Mouse (Mus musculus) mouse embryonic stem cell (cell line): Measurements from ENCODE around the gene Slc3a2.

Experiments
- in situ Hi-C, 2 experiments: fragments of 300-500 bp; cut with MboI; formaldehyde crosslinking; loops; 1 replicate in 1 of 2; 3 replicates in 1 of 2; pipeline ENCODE4 v1.14.3; 2019 to 2020; ENCODE audit warnings: low sequenced_read_pairs in 2 of 2, low pct_unique_long_range_greater_than_20kb in 1 of 2, mixed read lengths in 1 of 2; ENCODE audit not compliant: unreplicated experiment in 1 of 2

Slc3a2 gene

GRCm38 (mm10) chr19:8683627-8684026 is 39.5 kb downstream of the Slc3a2 start:
- in situ Hi-C loops, result no loop called here

- in situ Hi-C loops, result no loop called here
These were observed 40.2 kb downstream of the Slc3a2 start for GRCm38 (mm10) chr19:8682996-8683395.

DNA sequence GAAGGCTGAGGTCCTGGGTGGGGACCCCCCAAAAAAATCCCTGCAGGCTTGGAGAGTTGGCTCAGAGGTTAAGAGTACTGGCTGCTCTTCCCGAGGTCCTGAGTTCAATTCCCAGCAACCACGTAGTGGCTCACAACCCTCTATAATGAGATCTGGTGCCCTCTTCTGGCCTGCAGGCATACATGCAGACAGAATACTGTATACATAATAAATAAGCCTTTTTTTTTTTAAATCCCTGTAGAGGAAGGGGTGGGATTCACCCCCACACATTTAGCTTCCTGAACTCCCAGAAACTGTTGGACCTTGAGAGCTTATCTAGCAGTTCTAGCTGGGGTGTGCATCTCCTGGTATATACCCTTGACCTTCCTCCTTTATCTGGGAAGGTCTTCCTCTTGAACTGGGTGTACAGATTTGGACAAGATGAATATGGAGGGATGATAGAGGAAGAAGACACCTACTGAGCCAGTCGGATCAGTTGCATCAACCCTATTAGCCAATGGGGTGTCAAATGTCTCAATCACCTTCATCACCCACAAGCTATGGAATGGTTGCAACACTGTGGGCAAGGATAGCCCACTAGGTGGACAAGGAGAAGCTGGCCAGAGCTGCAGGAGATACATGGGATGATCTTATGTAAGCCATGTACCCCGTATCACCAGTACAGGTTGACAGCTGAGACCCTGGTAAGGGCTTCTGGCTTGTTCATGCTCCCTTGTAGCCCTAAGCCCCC is 41.4 kb downstream of the Slc3a2 start:
- in situ Hi-C loops, result no loop called here

- in situ Hi-C loops, result loop anchor here in 1 of 2 experiments (5.0 kb wide), 1 partner anchor 102 kb away; no protein-coding TSS in a partner anchor
These were observed 44.0 kb downstream of the Slc3a2 start for GRCm38 (mm10) chr19:8679031-8679779.

- in situ Hi-C loops, result no loop called here
These were observed 49.7 kb downstream of the Slc3a2 start for GRCm38 (mm10) chr19:8673336-8674063.

DNA sequence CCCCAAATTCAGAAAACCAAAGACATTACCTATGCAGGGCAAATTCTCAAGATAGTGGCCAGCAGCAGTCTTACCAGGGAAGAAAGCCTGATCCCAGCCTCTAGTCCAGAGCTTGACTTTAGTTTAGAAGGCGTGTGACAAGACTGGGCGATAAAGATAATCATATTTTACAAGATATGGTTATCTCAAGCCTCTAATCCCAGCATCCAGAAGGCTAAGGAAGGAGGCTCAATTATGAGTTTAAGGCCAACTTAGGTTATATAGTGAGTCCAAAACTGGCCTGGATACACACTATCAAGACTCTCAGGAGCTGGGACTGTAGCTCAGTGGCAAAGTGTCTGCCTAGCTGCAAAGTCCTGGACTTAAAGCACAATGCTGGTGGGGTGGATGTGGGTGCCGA is 50.3 kb downstream of the Slc3a2 start:
- in situ Hi-C loops, result no loop called here

DNA sequence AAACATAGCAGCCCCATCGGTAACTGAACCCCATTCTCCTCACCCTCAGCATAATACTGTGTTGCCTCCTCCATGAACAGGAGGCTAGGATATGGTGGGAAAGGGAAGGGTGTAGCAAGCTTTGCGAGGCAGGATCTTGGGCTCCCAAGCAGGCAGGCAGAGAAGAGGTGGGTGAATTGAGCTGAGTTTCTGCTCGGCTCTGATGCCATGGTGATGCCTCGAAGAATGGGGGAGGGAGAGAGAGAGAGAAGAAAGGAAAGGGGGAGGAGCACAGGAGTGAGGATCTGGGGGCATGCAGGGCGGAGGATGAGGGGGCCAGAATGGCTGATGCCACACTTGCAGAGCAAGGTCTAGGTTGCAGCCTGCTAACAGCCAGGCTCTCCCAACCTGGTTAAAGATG is 57.4 kb downstream of the Slc3a2 start:
- in situ Hi-C loops, result no loop called here

DNA sequence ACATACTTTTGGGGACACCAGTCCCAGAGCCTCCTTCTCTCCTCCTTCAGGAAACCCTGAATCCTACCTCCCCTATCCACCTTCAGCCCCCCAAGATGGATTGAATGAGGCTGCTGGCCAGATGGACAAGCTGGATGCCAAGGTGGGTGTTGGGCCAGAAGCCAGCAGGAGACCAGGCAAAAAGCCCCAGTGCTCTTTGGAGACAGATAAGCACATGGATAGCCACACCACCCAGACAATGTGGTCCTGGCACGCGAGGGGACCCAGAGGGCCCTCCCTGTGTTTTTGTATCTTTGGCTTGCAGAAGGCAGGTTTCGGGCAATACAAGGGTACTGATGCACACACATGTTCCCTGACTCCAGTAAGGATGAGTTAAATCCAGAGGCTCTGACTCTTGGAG is 58.3 kb downstream of the Slc3a2 start:
- in situ Hi-C loops, result no loop called here

GRCm38 (mm10) chr19:8663911-8664421 is 59.2 kb downstream of the Slc3a2 start:
- in situ Hi-C loops, result no loop called here

- in situ Hi-C loops, result no loop called here
These were observed 59.8 kb downstream of the Slc3a2 start, which contains the start of gene Chrm1 for GRCm38 (mm10) chr19:8663360-8663839. Gene Chrm1, plus strand, starts transcription at chr19:8663789.

- in situ Hi-C loops, result no loop called here
These were observed 60.8 kb downstream of the Slc3a2 start for GRCm38 (mm10) chr19:8662337-8662736.

- in situ Hi-C loops, result no loop called here
These were observed 61.3 kb downstream of the Slc3a2 start for GRCm38 (mm10) chr19:8661821-8662307.
